Mouse (Mus musculus): Measurements from ENCODE around the gene Dcaf6. TPM values are rescaled to one million over a fixed set of nuclear protein-coding genes. Genes with fewer than 3 reads are reported as not detected.

Gene Dcaf6
- 10 to 100 TPM; 77.9 to 92.0 (median 86.1) TPM for total RNA-seq (2022)

- DNase-seq (ENCODE audit: low spot score in 2 of 2), result peak; percentile 98 to 99
These were observed at the start of gene Dcaf6, which contains the start of gene Mpc2 for GRCm38 (mm10) chr1:165460360-165460800. TSS of gene Dcaf6 (minus strand) at chr1:165460475. TSS of gene Mpc2 (plus strand) at chr1:165460637.

DNA sequence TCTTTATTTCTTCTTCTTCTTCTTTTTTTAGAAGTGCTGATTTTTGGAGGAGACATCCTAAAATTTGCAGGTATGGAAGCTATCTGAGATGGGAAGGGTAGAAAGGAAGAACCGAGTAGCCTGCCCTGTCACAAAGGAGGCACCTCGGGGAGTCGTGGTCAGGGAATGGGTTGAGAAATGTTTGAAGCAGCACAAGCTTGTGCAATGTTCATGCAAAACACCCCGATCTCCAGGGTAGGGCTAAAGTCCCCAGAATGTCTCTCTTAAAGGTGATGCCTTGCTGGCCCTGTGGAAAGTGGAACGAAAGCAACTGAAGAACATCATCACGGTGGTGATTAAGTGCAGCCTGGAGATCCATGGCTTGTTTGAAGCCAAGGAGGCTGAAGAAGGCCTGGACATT lies 46.0 kb upstream of the Dcaf6 start:
- DNase-seq (ENCODE audit: low spot score in 2 of 2), result no peak

GRCm38 (mm10) chr1:165503307-165504024 lies 43.2 kb upstream of the Dcaf6 start:
- DNase-seq (ENCODE audit: low spot score in 2 of 2), result no peak

DNA sequence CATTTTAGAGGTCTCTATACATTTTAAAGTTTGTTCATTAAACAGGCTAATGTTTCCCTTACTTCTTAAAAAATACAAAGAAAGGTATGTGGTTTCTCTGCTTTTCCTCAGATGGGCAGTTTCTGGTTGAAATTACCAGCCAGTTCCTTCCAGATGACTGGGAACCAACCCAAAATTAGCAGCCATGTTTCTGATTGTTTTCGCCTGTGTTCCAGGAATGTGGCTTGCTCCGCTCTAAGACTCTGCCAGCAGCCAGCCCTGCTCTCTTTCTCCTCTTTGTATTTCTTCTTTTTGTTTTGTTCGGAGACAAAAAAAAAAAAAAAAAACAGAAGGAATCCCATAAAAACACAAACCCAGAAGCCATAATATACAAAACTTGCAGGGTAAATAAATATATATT lies 38.6 kb upstream of the Dcaf6 start:
- DNase-seq (ENCODE audit: low spot score in 2 of 2), result no peak

DNA sequence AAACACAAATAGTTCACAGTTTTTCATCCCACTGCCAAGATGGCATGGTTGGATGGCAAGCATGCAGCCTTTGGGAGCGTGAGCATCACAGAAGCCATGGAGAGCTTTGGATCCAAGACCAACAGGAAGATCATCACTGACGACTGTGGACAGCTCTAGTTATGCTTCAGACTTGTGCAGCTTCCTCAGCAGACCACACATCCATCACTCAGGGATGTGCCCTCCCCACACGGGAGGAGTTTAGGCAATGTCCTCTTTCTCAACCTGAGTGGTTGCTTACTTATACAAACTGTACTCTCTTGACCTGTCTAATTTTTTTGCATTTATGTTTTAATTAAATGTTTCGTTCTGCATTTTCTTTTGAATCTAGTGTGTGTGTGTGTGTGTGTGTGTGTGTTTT lies 28.9 kb upstream of the Dcaf6 start:
- no peak for DNase-seq (ENCODE audit: low spot score in 2 of 2)

DNA sequence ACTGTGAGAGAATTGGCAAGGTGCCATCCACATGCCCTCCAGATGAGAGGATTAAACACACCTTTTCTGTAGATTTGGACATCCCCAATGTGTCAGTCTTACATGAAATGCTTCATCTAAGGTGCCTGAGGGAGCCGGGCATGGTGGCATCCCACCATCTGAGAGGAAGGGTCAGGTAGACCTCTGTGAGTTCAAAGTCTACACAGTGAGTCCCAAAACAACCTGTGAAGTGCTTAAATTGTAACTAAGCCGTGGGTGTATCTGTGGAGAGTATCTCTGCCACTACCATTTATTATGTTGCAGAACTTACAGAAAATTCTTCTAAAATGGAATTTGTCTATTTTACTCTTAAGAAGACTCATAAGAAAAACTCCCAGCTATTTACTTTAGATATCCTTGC lies 25.8 kb upstream of the Dcaf6 start:
- no peak for DNase-seq (ENCODE audit: low spot score in 2 of 2)

GRCm38 (mm10) chr1:165484688-165485233 lies 24.5 kb upstream of the Dcaf6 start, which contains the start of gene Adcy10:
TSS of gene Adcy10 (plus strand) at chr1:165485183.
- DNase-seq (ENCODE audit: low spot score in 2 of 2), result no peak

DNA sequence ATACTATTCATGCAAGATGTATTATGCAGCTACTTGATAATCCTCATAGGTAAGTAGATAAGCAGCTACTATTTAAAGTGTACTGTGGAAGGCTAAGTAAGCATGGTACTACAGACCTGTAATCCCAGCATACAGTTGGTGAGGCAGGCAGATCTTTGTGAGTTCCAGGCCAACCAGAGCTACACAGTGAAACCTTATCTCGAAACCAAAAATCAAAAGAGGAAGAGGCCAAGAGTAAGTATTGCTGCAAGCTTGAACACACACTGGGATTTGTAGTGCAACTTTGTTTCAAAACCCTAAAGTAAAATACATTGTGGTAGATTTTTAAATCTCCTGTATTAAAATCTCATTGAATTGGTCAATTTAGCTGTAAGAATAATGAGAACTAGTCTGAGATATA lies 11.2 kb upstream of the Dcaf6 start:
- no peak for DNase-seq (ENCODE audit: low spot score in 2 of 2)

DNA sequence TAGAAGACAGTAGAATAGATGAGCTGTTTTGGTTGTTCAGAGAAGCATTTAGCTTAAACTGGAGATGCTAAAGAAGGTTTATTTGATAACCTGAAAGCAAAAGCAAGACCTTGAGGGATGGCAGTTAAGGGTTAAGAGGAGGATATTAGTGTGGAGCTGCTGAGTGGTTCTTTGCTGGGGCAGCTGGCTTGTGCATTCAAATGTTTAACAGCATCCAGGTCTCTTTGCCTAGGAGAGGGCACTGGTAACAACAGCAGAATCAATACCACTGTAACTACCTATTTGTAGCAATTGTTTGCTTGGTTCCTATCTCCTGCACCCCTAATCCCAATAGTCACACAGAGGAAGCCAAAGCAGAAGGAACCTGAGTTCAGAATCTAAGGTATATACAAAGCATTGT lies 9.4 kb upstream of the Dcaf6 start:
- no peak for DNase-seq (ENCODE audit: low spot score in 2 of 2)

- DNase-seq (ENCODE audit: low spot score in 2 of 2), result no peak
These were observed 8.7 kb upstream of the Dcaf6 start for GRCm38 (mm10) chr1:165468971-165469370.

- DNase-seq (ENCODE audit: low spot score in 2 of 2), result no peak
These were observed 4.3 kb upstream of the Dcaf6 start for GRCm38 (mm10) chr1:165464574-165464973.

GRCm38 (mm10) chr1:165462861-165463260 lies 2.6 kb upstream of the Dcaf6 start:
- DNase-seq (ENCODE audit: low spot score in 2 of 2), result no peak

DNA sequence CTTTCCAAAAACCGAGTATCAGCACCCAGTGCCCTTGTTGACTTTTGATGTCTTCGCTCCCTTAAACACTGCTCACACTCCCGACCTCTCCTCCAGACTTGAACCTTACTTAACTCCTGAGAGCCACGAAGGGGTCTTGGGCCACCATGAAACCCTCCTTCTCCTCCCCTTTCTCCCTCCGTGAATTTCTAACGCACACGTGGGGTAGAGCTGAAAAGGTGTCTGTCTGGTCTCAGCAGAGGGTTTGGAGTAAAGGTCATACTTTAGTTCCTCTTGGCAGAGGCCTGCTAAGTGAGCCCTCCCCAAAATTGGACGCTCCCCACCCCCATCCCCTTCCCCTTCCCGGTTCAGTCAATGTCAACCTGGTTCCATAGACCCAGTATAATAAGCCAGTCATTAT lies 1.4 kb upstream of the Dcaf6 start:
- DNase-seq (ENCODE audit: low spot score in 2 of 2), result peak in 1 of 2 experiments; percentile 35

DNA sequence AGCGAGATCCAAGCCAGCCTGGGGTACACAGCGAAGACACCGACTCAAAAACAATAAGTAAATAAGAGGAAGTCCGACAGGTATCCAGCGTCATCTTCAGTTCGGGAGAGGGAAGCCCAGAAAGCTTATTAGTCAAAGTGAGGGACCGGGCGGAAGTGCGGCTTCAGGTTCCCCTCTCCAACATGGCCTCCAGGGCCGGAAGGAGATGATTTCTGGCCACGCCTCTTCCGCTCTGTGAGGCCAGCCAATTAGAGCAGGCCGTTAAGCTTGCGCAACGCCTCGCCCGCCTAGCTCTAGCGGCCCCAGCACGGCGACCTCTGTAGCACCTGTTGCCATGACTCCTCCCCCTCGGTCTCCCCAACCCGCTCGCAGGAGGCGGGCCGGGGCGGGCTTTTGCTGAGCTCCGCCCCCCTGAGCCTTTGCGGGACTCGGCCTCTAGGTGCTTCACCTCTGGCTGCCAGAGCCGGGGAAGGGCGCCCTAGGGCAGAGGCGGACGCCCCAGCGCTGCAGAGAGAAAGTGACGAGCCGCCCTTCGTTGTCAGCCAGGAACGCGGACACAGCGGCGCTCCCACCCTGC lies 614 bp upstream of the Dcaf6 start:
- DNase-seq (ENCODE audit: low spot score in 2 of 2), result peak; percentile 99

DNA sequence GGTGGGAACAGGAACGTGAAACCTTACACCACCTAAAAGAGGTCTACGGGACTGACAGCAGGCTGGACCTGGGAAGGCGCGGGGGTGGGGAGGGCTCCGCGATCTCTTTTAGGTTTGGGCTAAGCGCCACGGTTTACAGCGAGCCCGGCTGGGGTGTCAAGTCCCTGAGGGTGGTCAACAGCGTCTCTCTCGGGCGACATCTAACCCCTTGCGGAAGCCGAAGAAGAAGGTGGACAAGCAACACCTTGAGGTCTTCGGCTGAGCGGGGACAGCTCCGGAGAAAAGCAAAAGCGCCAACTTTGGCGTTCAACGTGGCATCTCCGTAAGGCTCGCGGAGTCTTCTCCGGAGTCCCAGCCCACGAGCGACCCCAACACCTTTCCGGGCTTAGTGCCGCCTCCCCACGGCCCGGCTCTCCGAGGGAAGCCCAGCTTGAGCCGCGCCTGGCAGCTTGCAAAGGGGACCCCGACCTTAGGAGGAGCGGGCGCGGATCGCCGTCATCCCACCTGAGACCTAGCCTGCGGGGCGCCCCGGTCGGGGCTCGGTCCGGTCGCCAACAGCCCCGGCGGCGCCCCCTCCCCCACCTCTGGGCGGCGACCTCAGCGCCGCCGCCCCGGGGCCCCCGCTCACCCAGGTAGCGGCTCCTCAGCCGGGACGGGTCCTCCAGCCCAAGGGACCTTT lies 633 bp downstream of the Dcaf6 start:
- peak; percentile 27 to 39 for DNase-seq (ENCODE audit: low spot score in 2 of 2)

DNA sequence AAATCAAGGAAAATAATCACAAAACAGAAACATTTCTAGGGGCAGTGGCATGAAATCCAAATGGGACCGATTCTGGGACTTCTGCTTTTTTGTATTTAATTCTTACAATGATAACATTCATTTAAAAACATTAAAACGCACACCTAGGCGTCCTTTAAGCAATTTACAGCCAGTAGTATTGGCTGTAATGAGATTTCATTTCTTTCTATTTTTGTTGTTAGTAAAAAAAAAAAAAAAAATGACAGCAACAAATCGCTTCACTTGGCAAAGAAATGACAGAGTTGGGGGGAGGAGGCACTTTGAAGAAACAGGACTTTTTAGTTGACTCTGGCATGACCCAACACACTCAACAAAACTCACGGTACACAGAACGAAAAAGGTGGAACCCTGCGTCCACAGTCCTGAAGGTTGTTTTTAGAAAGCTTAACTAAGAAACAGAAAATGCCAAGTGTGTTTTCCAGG lies 1.2 kb downstream of the Dcaf6 start:
- no peak for DNase-seq (ENCODE audit: low spot score in 2 of 2)

DNA sequence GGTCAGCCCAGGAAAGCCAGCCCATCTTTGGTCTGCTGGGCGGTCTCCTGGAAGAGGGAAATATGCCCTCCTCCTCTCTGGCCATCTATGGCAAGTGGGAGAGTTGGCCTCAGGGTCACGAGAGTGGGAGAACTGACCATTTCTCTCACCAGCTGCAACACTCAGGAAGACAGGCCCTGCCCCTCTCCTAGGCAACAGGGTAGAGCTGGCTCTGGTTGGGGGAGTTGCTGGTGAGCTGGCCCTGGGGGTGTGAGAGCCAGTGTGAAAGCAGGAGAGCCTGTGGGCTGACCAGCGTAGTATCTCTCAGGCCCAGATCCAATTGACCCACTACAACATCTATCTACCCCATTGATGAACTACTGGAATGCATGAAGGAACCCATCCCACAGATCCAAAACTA lies 18.6 kb downstream of the Dcaf6 start:
- no peak for DNase-seq (ENCODE audit: low spot score in 2 of 2)

GRCm38 (mm10) chr1:165441201-165441600 lies 19.1 kb downstream of the Dcaf6 start:
- no peak for DNase-seq (ENCODE audit: low spot score in 2 of 2)

DNA sequence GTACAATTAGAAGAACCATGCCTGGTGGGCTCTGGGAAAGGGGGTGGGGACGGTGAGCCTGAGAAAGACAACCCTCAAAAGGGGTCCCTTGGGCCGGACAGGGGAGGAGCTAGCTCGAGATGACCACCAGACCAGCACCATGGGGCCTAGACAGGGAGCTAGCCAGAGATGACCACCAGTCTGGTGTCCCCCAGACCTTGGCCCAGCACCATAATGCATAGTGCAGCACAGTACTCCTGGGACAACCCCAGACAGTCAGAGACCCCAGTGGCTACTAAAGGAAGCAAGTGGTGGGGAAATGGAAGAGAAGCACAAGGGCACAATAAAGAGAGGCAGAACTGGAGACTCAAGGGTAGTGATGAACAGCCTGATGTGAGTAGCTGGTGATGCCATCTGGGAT lies 19.5 kb downstream of the Dcaf6 start:
- DNase-seq (ENCODE audit: low spot score in 2 of 2), result no peak

GRCm38 (mm10) chr1:165438289-165439021 lies 21.8 kb downstream of the Dcaf6 start:
- DNase-seq (ENCODE audit: low spot score in 2 of 2), result no peak

DNA sequence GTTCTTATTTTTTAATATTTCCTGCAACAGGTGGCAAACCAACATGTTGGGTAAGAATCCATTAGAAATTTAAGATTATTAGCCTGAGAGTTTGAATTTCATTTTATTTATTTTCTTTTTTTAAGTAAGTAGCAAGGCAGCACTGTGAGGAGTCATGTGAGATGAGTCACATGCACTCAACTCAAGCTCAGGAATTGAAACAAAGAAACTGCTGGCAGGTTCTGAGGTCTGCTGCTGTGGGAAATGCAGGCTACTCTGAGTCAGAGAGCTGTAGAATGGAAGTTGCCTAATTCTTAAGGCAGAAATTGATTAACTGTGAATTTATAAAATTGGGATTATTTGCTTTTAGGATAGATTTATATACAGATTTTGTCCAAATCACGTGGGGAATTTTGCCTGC lies 27.4 kb downstream of the Dcaf6 start:
- no peak for DNase-seq (ENCODE audit: low spot score in 2 of 2)

Measured in layer of hippocampus, adult 8-10 months (tissue).